Mouse (Mus musculus) adrenal gland, adult 2 months (tissue): ENCODE measurements around the gene Olfr659. TPM values are rescaled to one million over a fixed set of nuclear protein-coding genes. Genes with fewer than 3 reads are reported as not detected.
A peak's percentile ranks its signal among the peaks of the same experiment; 100 is the strongest.

Experiments
- DNase-seq: peaks from one replicate; pipeline ENCODE4 v3.0.0; 2021
- long read RNA-seq: library from polyadenylated mRNA; stranded (forward); transcript quantifications from one replicate; pipeline ENCODE4 v2.0.0, GENCODE M21; 2021
- polyA plus RNA-seq: library from polyadenylated mRNA; depleted of rRNA; stranded (reverse); fragments of >200 nt; gene quantifications from 2 replicates; pipeline ENCODE4 v1.2.3, GENCODE M21; 2012; rRNA removed
- total RNA-seq, 2 experiments: library from RNA; stranded (reverse); gene quantifications; 2 replicates each; pipeline ENCODE4 v1.2.3; 2021

Olfr659 gene
- not detected for total RNA-seq
- not detected in 2 replicates for polyA plus RNA-seq
- long read RNA-seq: 0 reads

DNA sequence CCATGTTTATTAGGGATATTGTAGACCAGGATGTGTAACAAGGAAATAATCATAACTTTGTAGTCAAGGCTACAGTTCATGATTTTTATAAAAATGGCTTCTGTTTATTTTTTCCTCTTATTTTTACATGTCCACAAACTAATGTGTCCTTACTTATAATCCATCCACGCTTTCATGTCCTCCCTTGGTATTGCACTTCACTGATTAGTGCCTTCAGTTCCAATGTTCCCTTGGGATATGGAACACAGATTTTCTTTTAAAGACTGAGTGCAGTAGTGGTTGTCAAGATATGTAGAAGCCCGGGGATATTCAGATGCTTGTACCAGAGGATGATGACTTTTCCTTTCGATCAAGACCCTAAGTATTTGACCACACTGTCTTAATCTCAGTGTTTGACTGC is at the start of gene Olfr659:
Gene Olfr659, plus strand, starts transcription at position 301 of the 400 bp plus-strand sequence.
- DNase-seq: no peak

DNA sequence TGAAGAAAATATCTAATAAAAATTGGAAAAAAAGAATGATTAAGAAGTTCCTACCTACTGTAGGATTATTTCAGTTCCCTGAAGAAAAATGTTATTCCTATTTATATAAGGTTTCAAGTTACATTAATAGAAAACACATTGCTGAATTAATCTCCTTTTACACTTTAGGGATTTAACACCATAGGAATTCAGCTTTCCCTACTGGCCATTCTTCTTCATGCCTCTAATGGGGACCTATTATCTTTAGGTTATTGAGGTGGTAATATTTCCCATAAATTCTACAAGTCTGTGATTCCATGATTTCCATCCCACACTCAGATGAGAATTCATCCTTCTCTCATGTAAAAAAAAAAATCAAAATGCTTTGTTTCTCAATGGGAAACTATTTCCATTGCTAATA is 42.1 kb upstream of the Olfr659 start, which contains the start of gene Olfr657:
Gene Olfr657, plus strand, starts transcription at position 301 of the 400 bp plus-strand sequence.
- no peak for DNase-seq

DNA sequence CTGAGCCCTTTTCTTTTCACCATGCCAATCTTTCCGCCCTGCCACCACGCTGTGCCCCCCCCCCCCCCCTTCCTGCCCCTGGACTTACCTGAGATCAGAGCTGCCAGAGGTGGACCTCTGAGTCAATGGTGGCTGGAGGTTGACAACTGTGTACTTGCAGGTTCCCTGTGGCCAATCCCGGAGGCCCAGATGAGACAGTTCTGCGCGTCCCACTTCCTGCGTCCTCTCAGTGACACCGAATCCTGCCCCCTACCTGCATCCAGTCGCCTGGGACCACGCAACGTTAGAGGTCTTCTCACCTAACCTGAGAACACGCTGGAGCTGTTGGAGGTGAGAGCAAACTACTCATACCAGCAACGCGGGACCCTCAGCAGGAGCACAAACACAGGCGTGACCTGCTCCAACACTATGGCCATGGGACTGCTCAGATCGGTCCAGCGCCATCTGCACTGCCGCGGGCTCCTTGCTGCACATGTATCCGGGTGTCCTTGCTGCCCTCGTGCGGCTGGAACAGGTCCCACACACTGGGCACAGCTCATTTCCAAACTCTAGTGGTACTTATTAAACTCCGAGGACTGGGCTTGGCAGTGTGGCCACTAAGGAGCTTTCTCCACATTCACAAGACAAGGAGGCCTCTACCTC is 19.6 kb upstream of the Olfr659 start, which contains the start of gene Olfr658:
Gene Olfr658, minus strand, starts transcription at position 465 of the 642 bp plus-strand sequence.
- DNase-seq: peak; percentile 41

DNA sequence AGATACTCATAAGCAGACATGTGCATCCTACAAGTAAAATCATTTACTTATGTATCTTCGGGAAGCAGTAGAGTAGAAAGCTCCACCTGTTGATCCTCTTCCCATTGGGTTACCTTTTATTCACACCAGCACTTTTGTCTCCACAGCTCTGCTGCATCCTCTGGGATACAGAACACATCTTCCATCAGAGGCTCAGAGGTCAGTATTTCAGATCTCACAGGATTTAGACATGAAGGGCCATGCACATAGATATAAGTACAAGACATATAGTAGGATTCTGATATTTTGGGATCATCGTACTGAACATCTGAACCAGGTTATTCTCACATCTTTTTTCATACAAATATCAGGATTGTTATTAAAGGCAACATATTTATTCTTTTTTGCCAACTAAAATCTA is 19.6 kb downstream of the Olfr659 start, which contains the start of gene Olfr661:
Gene Olfr661, plus strand, starts transcription at position 301 of the 400 bp plus-strand sequence.
- DNase-seq: no peak

Other genes with a start within 250 kb of the Olfr659 start
- gene Trim30a, start 201.6 kb upstream of the Olfr659 start, total RNA-seq: 1 to 10 TPM; 5.1 to 6.6 TPM
- gene Trim30a, start 201.6 kb upstream of the Olfr659 start, polyA plus RNA-seq: 2.1 and 2.8 TPM in 2 replicates
- gene Trim30d, start 158.9 kb upstream of the Olfr659 start, total RNA-seq: 1 to 10 TPM; 5.9 TPM
- 1.8 and 2.4 TPM in 2 replicates for gene Trim30d, start 158.9 kb upstream of the Olfr659 start, polyA plus RNA-seq
- not detected for gene Olfr651, start 116.6 kb upstream of the Olfr659 start, total RNA-seq
- not detected in 2 replicates for gene Olfr651, start 116.6 kb upstream of the Olfr659 start, polyA plus RNA-seq
- not detected for gene Olfr652, start 105.9 kb upstream of the Olfr659 start, total RNA-seq
- not detected in 2 replicates for gene Olfr652, start 105.9 kb upstream of the Olfr659 start, polyA plus RNA-seq
- not detected for gene Olfr653, start 89.4 kb upstream of the Olfr659 start, total RNA-seq
- gene Olfr653, start 89.4 kb upstream of the Olfr659 start, polyA plus RNA-seq: not detected in 2 replicates
- not detected for gene Olfr654, start 79.7 kb upstream of the Olfr659 start, total RNA-seq
- gene Olfr654, start 79.7 kb upstream of the Olfr659 start, polyA plus RNA-seq: not detected in 2 replicates
- gene Olfr655, start 65.0 kb upstream of the Olfr659 start, total RNA-seq: not detected
- not detected in 2 replicates for gene Olfr655, start 65.0 kb upstream of the Olfr659 start, polyA plus RNA-seq
- gene Olfr656, start 52.8 kb upstream of the Olfr659 start, total RNA-seq: not detected
- not detected in 2 replicates for gene Olfr656, start 52.8 kb upstream of the Olfr659 start, polyA plus RNA-seq
- gene Olfr657, start 42.0 kb upstream of the Olfr659 start, total RNA-seq: not detected
- not detected in 2 replicates for gene Olfr657, start 42.0 kb upstream of the Olfr659 start, polyA plus RNA-seq
- not detected for gene Olfr658, start 19.4 kb upstream of the Olfr659 start, total RNA-seq
- gene Olfr658, start 19.4 kb upstream of the Olfr659 start, polyA plus RNA-seq: not detected in 2 replicates
- not detected for gene Olfr661, start 19.7 kb downstream of the Olfr659 start, total RNA-seq
- gene Olfr661, start 19.7 kb downstream of the Olfr659 start, polyA plus RNA-seq: not detected in 2 replicates
- gene Usp17le, start 110.7 kb downstream of the Olfr659 start, total RNA-seq: not detected
- gene Usp17le, start 110.7 kb downstream of the Olfr659 start, polyA plus RNA-seq: not detected in 2 replicates
- under 1 TPM in 1 of 2 experiments, not detected in 1; 0.37 TPM for gene Usp17lb, start 175.8 kb downstream of the Olfr659 start, total RNA-seq
- not detected in 2 replicates for gene Usp17lb, start 175.8 kb downstream of the Olfr659 start, polyA plus RNA-seq
- not detected for gene Usp17la, start 190.3 kb downstream of the Olfr659 start, total RNA-seq
- gene Usp17la, start 190.3 kb downstream of the Olfr659 start, polyA plus RNA-seq: not detected in 2 replicates
- gene Olfr665, start 211.3 kb downstream of the Olfr659 start, total RNA-seq: not detected
- not detected in 2 replicates for gene Olfr665, start 211.3 kb downstream of the Olfr659 start, polyA plus RNA-seq
- gene Olfr666, start 229.2 kb downstream of the Olfr659 start, total RNA-seq: not detected
- not detected in 2 replicates for gene Olfr666, start 229.2 kb downstream of the Olfr659 start, polyA plus RNA-seq